Mouse (Mus musculus): ENCODE measurements around the gene Golgb1. TPM values are rescaled to one million over a fixed set of nuclear protein-coding genes. Genes with fewer than 3 reads are reported as not detected.

The Golgb1 gene
- polyA plus RNA-seq, 1 experiment from 2014 or later, result 88.6 TPM

- no peak overlapping the region for H3K27ac ChIP-seq (replicated peaks; ENCODE audit: low read depth, low read length)
- no peak overlapping the region for H3K9ac ChIP-seq (replicated peaks; ENCODE audit: low read length)
- no peak for DNase-seq
- no peaks in the 10 kb centered on the region for H3K27me3 ChIP-seq (ENCODE audit: control insufficient read depth, insufficient read depth, low read length)
- H3K36me3 ChIP-seq (ENCODE audit: control insufficient read depth, insufficient read depth, low read length), result no peaks in the 10 kb centered on the region
- 93% methylated on average over 2 of the region's 2 CpGs for WGBS
- no peaks in the 10 kb centered on the region for H3K9me3 ChIP-seq (ENCODE audit: control insufficient read depth, low read length)
- no peak overlapping the region for H3K4me2 ChIP-seq (ENCODE audit: low read length)
- no peak for ATAC-seq (ENCODE audit: low FRiP score, low TSS enrichment)
- no peak overlapping the region for H3K4me3 ChIP-seq (replicated peaks; ENCODE audit: low read depth, low read length)
- H3K4me1 ChIP-seq (ENCODE audit: control insufficient read depth, insufficient read depth, low read length), result no peaks in the 10 kb centered on the region
Measured at GRCm38 (mm10) chr16:36979127-36979526, 104.2 kb downstream of the Golgb1 start.

Other genes starting within 250 kb of the Golgb1 start
- 0.47 and 2.0 TPM in 2 replicates for gene Cd86, start 209.1 kb upstream of the Golgb1 start, polyA plus RNA-seq (2014; fragmentation: Nextera tagmentation; extraction: Ambion mirVana)
- gene Ildr1, start 181.2 kb upstream of the Golgb1 start, polyA plus RNA-seq (2014; fragmentation: Nextera tagmentation; extraction: Ambion mirVana), result 0.16 and 0.26 TPM in 2 replicates
- gene Slc15a2, start 90.2 kb upstream of the Golgb1 start, polyA plus RNA-seq (2014; fragmentation: Nextera tagmentation; extraction: Ambion mirVana), result 9.2 and 12.4 TPM in 2 replicates
- gene Iqcb1, start 46.8 kb upstream of the Golgb1 start, polyA plus RNA-seq (2014; fragmentation: Nextera tagmentation; extraction: Ambion mirVana), result 61.6 and 65.5 TPM in 2 replicates
- gene Eaf2, start 137 bp upstream of the Golgb1 start, polyA plus RNA-seq (2014; fragmentation: Nextera tagmentation; extraction: Ambion mirVana), result 0.38 and 0.45 TPM in 2 replicates
- 0.84 and 1.3 TPM in 2 replicates for gene Hcls1, start 59.8 kb downstream of the Golgb1 start, polyA plus RNA-seq (2014; fragmentation: Nextera tagmentation; extraction: Ambion mirVana)
- gene Fbxo40, start 115.3 kb downstream of the Golgb1 start, polyA plus RNA-seq (2014; fragmentation: Nextera tagmentation; extraction: Ambion mirVana), result not detected in 2 replicates
- gene Polq, start 136.6 kb downstream of the Golgb1 start, polyA plus RNA-seq (2014; fragmentation: Nextera tagmentation; extraction: Ambion mirVana), result 2.5 and 3.4 TPM in 2 replicates

Measured in midbrain, embryonic 14.5 days (tissue).